Mouse (Mus musculus) forebrain, embryonic 10.5 days (tissue): ENCODE data around the gene Zfp69. TPM values are rescaled to one million over a fixed set of nuclear protein-coding genes. Genes with fewer than 3 reads are reported as not detected.

Experiments used
- DNase-seq: peaks from one replicate; pipeline ENCODE4 v3.0.0-alpha.2; 2017; ENCODE audit warnings: low spot score; ENCODE audit errors: extremely low spot score
- H3K27ac ChIP-seq: fragments of 300-500 bp; sonication (generic); 2 replicates; pipeline ENCODE4 v1.5.1; 2016; ENCODE audit warnings: mild to moderate bottlenecking
- H3K27me3 ChIP-seq: fragments of 300-500 bp; sonication (generic); 2 replicates; pipeline ENCODE4 v1.6.1; 2016; ENCODE audit warnings: mild to moderate bottlenecking; ENCODE audit not compliant: poor library complexity, severe bottlenecking
- H3K36me3 ChIP-seq: fragments of 300-500 bp; sonication (generic); replicated peaks from 2 replicates; pipeline ENCODE4 v1.6.1; 2016; ENCODE audit warnings: mild to moderate bottlenecking, moderate library complexity
- H3K4me1 ChIP-seq: fragments of 300-500 bp; sonication (generic); 2 replicates; pipeline ENCODE4 v1.6.1; 2016
- H3K4me3 ChIP-seq: fragments of 300-500 bp; sonication (generic); 2 replicates; pipeline ENCODE4 v1.5.1; 2016; ENCODE audit warnings: mild to moderate bottlenecking, moderate library complexity
- H3K9me3 ChIP-seq: fragments of 300-500 bp; sonication (generic); 2 replicates; pipeline ENCODE4 v1.6.1; 2016; ENCODE audit warnings: mild to moderate bottlenecking, moderate library complexity
- WGBS: fragments of 180-500 bp; shearing (Covaris S2); methylation state at CpG from one replicate; pipeline ENCODE4 v1.1.7; 2016; 5-methylcytosine and 5-hydroxymethylcytosine counted together
- polyA plus RNA-seq: library from polyadenylated mRNA; unstranded; fragments of >200 nt; fragmentation: Nextera tagmentation; extraction: Ambion mirVana; gene quantifications from 2 replicates; pipeline ENCODE4 v1.2.1, GENCODE M21; 2016

Gene Zfp69
- polyA plus RNA-seq, 1 experiment from 2014 or later = 9.9 TPM

DNA sequence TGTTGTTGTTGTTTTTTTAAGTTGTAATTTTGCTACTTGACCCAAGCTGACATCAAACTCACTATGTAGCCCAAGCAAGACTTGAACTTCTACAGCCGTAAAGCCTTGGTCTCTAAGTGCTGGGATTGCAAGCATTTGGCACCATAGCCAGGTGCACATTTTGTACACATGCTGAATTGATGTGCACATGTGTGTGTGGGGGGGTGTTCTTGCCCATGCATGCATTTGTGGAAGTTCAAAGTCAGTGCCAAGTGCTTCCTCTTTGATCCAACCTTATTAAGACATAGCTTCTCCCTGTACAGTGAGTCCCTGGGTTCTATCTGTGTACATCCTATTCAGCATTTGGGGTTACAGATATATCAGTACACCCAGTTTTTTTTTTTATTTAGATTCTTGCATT is 4.1 kb upstream of the Zfp69 start:
- no peak for DNase-seq
- Histone ChIP-seq H3K4me1 (peaks cover 12% of the 10 kb centered on the region), H3K36me3 (no peaks in the 10 kb centered on the region), H3K9me3 (no peaks in the 10 kb centered on the region), H3K27ac (no peak overlapping the region), H3K27me3 (no peaks in the 10 kb centered on the region), H3K4me3 (no peak overlapping the region)
- 96% methylated on average over 1 of the region's 1 CpGs for WGBS

GRCm38 (mm10) chr4:120953667-120954066 is 2.2 kb upstream of the Zfp69 start:
- Histone ChIP-seq H3K4me3 (no peak overlapping the region), H3K4me1 (peaks cover 14% of the 10 kb centered on the region), H3K36me3 (no peaks in the 10 kb centered on the region), H3K9me3 (no peaks in the 10 kb centered on the region), H3K27ac (no peak overlapping the region), H3K27me3 (no peaks in the 10 kb centered on the region)
- DNase-seq = no peak
- 91% methylated on average over 1 of the region's 1 CpGs for WGBS

GRCm38 (mm10) chr4:120953038-120953437 is 1.5 kb upstream of the Zfp69 start:
- Histone ChIP-seq H3K4me3 (no peak overlapping the region), H3K9me3 (no peaks in the 10 kb centered on the region), H3K27ac (no peak overlapping the region), H3K27me3 (no peaks in the 10 kb centered on the region), H3K36me3 (no peaks in the 10 kb centered on the region), H3K4me1 (peaks cover 14% of the 10 kb centered on the region)
- whole genome bisulfite sequencing = 85% methylated on average over 4 of the region's 4 CpGs
- DNase-seq = no peak

- peak overlapping the region; percentile 71 for H3K4me3 ChIP-seq
- H3K36me3 ChIP-seq = peaks cover 4% of the 10 kb centered on the region
- H3K4me1 ChIP-seq = peaks cover 14% of the 10 kb centered on the region
- no peak for DNase-seq
- H3K9me3 ChIP-seq = no peaks in the 10 kb centered on the region
- H3K27ac ChIP-seq = peak overlapping the region; percentile 90
- no peaks in the 10 kb centered on the region for H3K27me3 ChIP-seq
- 58% methylated on average over 6 of the region's 6 CpGs for whole genome bisulfite sequencing
Observed at GRCm38 (mm10) chr4:120952163-120952562, 664 bp upstream of the Zfp69 start.

- H3K9me3 ChIP-seq = no peaks in the 10 kb centered on the region
- H3K36me3 ChIP-seq = peaks cover 17% of the 10 kb centered on the region
- H3K4me3 ChIP-seq = peak overlapping the region; percentile 71
- WGBS = 9% methylated on average over 20 of the region's 20 CpGs
- no peak for DNase-seq
- peak overlapping the region; percentile 90 for H3K27ac ChIP-seq
- peaks cover 14% of the 10 kb centered on the region for H3K4me1 ChIP-seq
- no peaks in the 10 kb centered on the region for H3K27me3 ChIP-seq
Observed at GRCm38 (mm10) chr4:120950763-120951427, 604 bp downstream of the Zfp69 start.

- no peaks in the 10 kb centered on the region for H3K9me3 ChIP-seq
- WGBS = 70% methylated on average over 3 of the region's 3 CpGs
- peaks cover 14% of the 10 kb centered on the region for H3K4me1 ChIP-seq
- H3K27ac ChIP-seq = 0 out of 2 replicates have a peak overlapping the region, but pooled peaks have one; percentile 4
- H3K4me3 ChIP-seq = no peak overlapping the region
- peaks cover 34% of the 10 kb centered on the region for H3K36me3 ChIP-seq
- no peak for DNase-seq
- no peaks in the 10 kb centered on the region for H3K27me3 ChIP-seq
Observed at GRCm38 (mm10) chr4:120948938-120949337, 2.6 kb downstream of the Zfp69 start.

DNA sequence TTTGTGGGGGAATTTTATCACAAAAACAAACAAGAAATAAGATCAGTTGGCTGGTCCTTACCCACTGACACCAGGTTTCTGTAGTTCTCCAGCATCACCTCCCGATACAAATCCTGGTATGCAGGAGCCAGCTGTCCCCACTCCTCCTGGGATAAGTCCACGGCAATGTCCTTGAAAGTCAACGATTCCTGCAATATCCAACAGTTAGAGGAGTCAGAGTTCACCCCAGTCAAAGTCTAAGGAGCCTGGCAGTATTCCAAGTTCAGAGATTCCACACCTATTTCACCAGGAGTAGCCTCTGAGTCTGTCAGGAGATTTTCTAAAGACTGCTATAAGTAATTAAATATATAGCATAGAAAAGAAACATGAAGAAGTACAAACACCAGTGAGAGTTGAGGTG is 16.5 kb downstream of the Zfp69 start:
- Histone ChIP-seq H3K27ac (no peak overlapping the region), H3K4me3 (no peak overlapping the region), H3K27me3 (no peaks in the 10 kb centered on the region), H3K9me3 (peaks cover 10% of the 10 kb centered on the region), H3K4me1 (no peaks in the 10 kb centered on the region), H3K36me3 (peaks cover 29% of the 10 kb centered on the region)
- 91% methylated on average over 3 of the region's 3 CpGs for WGBS
- no peak for DNase-seq

DNA sequence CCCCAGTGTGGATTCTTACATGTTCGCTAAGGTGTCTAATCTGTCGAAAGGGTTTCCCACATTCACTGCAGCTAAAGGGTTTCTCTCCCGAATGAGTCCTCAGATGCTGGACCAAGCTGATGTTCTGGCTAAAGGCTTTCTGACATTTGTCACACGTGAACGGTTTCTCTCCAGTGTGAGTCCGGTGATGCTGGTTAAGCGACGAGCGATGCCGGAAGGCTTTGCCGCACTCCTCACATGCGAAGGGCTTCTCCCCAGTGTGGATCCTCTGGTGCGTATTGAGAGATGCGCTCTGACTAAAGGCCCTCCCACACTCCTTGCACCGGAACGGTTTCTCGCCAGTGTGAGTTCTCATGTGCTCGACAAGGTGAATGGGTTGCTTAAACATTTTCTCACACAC is 20.8 kb downstream of the Zfp69 start:
- Histone ChIP-seq H3K27me3 (no peaks in the 10 kb centered on the region), H3K4me1 (no peaks in the 10 kb centered on the region), H3K9me3 (peaks cover 10% of the 10 kb centered on the region), H3K27ac (no peak overlapping the region), H3K36me3 (peaks cover 27% of the 10 kb centered on the region), H3K4me3 (no peak overlapping the region)
- 95% methylated on average over 18 of the region's 18 CpGs for WGBS
- no peak for DNase-seq

DNA sequence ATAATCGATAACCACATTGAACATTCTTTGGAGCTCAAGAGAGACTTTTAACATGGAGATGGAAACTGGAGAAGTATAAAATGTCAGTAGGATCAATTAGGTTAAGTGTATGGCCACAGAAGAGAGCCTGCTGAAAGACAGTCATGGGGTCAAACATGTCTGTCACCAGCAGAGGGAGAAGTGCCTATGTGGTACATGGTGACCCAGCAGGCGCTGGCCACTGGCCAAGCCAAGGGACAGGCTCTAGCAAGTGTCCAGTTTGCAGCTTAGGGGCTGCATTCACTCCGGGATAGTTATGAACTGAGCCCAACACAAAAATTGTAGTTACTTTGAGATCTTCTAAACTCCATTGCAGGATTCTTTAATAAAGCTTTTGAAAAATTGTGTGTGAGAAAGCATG is 22.8 kb downstream of the Zfp69 start:
- H3K9me3 ChIP-seq = peaks cover 10% of the 10 kb centered on the region
- no peaks in the 10 kb centered on the region for H3K27me3 ChIP-seq
- H3K4me1 ChIP-seq = peaks cover 10% of the 10 kb centered on the region
- 87% methylated on average over 3 of the region's 3 CpGs for WGBS
- no peak overlapping the region for H3K4me3 ChIP-seq
- H3K36me3 ChIP-seq = peaks cover 15% of the 10 kb centered on the region
- DNase-seq = no peak
- H3K27ac ChIP-seq = no peak overlapping the region

DNA sequence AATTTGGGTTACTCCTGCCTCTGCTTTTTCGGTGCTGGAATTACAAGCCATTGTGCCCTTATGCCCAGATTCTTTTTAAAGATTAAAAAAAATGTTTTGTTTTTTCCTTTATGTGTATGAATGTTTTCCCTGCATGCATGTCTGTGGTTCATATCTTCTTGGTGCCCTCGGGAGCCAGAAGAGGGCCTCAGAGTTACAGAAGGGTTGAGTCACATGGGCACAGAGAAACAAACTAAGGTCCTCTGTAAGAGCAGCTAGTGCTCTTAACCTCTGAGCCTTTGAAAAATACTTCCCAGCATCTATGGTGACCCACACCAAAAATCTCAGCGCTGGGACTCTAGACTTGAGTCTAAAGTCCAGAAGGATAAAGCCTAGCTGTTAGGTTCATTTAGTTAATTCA is 26.1 kb downstream of the Zfp69 start:
- Histone ChIP-seq H3K9me3 (peaks cover 20% of the 10 kb centered on the region), H3K36me3 (peaks cover 32% of the 10 kb centered on the region), H3K27ac (peak overlapping the region; percentile 91), H3K4me3 (peak overlapping the region; percentile 72), H3K27me3 (no peaks in the 10 kb centered on the region), H3K4me1 (peaks cover 10% of the 10 kb centered on the region)
- 19% methylated on average over 3 of the region's 3 CpGs for WGBS
- DNase-seq = no peak

- peaks cover 37% of the 10 kb centered on the region for H3K36me3 ChIP-seq
- peak within 1 kb of the TSS; percentile 72 for H3K4me3 ChIP-seq
- under 1% methylated on average over 33 of the region's 33 CpGs for WGBS
- peak within 1 kb of the TSS; percentile 91 for H3K27ac ChIP-seq
- peaks cover 19% of the 10 kb centered on the region; the same call in 1 of the 2 replicates for H3K9me3 ChIP-seq
- peak; percentile 94 for DNase-seq
- H3K4me1 ChIP-seq = peaks cover 10% of the 10 kb centered on the region
- H3K27me3 ChIP-seq = no peaks in the 10 kb centered on the region
Observed at GRCm38 (mm10) chr4:120924554-120925299, 26.8 kb downstream of the Zfp69 start, which contains the start of gene Exo5. Gene Exo5, minus strand, starts transcription at chr4:120925017.

GRCm38 (mm10) chr4:120921461-120921860 is 30.0 kb downstream of the Zfp69 start:
- Histone ChIP-seq H3K27me3 (no peaks in the 10 kb centered on the region), H3K36me3 (peaks cover 42% of the 10 kb centered on the region), H3K9me3 (peaks cover 19% of the 10 kb centered on the region; the same call in 1 of the 2 replicates), H3K27ac (no peak overlapping the region), H3K4me3 (no peak overlapping the region), H3K4me1 (peaks cover 10% of the 10 kb centered on the region)
- DNase-seq = no peak
- 96% methylated on average over 8 of the region's 8 CpGs for WGBS

DNA sequence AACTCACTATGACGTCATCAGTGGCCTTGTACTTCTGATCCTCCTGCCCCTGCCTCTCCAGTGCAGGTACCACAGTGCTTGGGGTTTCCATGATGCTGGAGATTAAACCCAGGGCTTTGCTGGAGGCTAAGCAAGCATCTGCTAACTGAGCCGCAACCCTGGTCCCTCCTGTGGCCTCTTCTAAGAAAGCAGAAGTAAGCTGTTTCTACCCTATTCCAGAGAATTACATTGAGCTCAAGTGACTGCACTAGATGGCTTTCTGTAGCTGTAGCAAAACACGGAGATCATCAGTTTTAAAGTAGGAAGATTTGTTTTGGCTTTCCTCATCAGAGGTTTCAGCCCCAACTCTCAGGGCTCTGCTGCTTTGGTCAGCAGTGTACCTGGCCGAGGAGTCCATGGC is 37.0 kb downstream of the Zfp69 start:
- DNase-seq = no peak
- WGBS = 80% methylated on average over 4 of the region's 4 CpGs
- peaks cover 3% of the 10 kb centered on the region for H3K36me3 ChIP-seq

More for the DNA sequence above, 37.0 kb downstream of the Zfp69 start:
- no peak overlapping the region for H3K4me3 ChIP-seq
- no peak overlapping the region for H3K27ac ChIP-seq
- no peaks in the 10 kb centered on the region for H3K4me1 ChIP-seq
- H3K9me3 ChIP-seq = no peaks in the 10 kb centered on the region
- peaks cover 6% of the 10 kb centered on the region; the same call in 1 of the 2 replicates for H3K27me3 ChIP-seq
